Mouse (Mus musculus): ENCODE measurements around the gene Pglyrp1. TPM values are rescaled to one million over a fixed set of nuclear protein-coding genes. Genes with fewer than 3 reads are reported as not detected.

The Pglyrp1 gene
- polyA plus RNA-seq, 1 experiment, result 693 TPM

DNA sequence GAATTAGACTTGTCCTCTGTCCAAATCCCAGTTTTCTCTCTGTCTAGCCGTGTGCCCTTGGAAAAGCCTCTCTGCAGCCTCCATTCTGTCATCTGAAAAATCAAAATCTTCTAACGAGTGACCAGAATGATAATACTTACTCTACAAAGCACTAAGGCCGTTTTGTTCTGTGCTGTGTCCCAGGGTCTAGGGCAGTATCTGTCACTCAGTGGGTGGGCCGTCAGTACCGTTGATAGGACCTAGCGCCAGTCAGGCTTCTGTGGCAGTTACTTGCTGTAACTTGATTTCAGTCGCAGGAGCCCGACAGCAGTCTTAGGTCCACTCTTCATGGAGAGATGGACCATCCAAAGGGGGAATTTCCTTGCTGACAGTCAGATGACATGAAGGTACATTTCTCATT, 53.2 kb downstream of the Pglyrp1 start:
- 15% methylated on average over 8 of the region's 8 CpGs for WGBS
- DNase-seq (ENCODE audit: low read depth, low spot score), result no peak

DNA sequence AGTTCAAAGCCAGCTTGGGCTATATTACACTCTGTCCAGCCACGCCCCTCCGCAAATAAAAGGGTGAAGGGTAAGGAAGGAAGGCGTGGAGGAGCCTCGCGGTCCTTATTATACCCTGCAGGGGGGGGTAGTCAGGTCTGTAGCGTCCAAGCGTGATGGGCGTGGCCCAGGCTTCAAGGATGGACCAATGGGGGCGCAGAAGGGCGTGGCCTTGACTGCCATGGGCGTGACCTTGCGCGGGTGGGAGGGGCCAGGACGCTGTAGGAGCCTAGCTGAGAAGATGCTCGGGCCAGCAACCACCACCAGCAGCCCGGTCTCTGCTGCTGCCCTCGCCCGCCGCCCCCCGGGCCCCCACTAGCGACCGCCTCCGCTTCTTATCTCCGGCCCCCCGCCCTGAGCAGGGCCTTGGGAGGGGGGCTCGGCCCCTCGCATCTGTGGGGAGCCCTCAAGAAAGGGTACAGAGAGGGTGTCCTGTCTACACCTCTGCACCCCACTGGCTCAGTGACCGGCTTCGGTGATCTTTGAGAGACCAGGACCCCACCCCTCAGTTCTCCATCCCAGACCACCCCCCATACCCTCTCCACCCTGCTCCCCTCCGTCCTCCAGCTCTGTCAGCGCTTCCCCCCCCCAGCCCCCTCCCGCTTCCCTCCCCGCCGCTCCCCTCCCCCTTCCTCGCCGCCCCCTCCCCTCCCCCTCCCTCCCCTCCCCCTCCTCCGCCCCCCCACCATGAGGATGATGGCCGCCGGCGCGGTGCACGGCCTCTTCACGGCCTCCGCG, 54.2 kb downstream of the Pglyrp1 start, which contains the start of gene Nova2:
Nova2 (plus strand) TSS at position 727 of the 777 bp plus-strand sequence.
- under 1% methylated on average over 28 of the region's 45 CpGs for WGBS
- DNase-seq (ENCODE audit: low read depth, low spot score), result no peak

DNA sequence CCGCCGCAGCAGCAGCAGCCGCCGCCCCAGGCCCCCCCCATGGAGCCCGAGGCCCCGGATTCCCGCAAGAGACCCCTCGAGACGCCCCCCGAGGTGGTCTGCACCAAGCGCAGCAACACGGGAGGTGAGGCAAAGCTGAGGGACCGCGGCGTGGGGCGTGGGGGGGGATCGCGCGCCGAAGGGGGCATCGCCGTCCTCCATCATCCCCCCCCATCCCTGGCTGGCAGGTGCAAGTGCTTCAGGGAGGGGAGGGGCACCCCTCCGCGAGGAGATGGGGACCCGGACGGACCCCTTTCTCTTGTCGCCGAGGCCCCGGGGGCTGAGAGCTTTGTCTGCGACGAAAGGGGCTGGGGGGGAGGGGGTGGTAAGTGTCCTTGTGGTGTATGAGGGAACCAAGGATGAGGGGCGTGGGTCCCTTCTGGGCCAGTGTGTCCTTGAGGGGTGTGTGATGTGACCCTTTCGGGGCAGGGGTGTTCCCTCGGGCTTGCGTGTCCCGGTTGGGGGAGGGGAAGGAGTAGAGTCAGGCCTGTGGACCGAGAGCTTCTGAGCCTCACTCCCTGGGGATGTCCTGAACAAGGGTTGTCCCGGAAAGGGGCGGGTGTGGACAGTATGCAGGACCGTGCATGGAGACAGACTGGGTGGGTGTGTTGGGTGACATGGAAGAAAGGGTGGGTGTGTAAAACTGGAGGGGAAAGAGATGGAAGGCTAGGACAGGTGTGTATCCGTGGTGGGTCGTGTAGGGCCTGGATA, 55.1 kb downstream of the Pglyrp1 start:
- WGBS, result 3% methylated on average over 37 of the region's 42 CpGs
- no peak for DNase-seq (ENCODE audit: low read depth, low spot score)

DNA sequence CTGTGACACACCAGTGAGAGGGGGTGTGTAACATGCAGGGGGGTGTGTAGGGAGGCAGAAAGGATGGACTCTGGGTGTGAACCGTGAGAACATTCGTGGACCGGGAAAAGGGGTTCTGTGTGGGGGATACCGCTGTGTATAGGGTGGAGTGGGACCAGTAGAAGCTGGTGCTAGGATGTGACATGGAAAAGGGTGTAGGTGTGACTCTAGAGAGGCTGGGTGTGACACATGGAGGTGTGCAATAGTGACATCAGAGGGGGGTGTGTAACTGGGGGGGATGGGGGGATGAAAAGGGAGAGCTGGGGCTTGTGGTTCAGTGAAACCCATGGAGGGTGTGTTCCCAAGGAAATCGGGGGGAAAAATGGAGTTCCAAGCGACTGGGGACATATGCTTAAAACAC, 55.8 kb downstream of the Pglyrp1 start:
- WGBS, result 45% methylated on average over 6 of the region's 6 CpGs
- no peak for DNase-seq (ENCODE audit: low read depth, low spot score)

DNA sequence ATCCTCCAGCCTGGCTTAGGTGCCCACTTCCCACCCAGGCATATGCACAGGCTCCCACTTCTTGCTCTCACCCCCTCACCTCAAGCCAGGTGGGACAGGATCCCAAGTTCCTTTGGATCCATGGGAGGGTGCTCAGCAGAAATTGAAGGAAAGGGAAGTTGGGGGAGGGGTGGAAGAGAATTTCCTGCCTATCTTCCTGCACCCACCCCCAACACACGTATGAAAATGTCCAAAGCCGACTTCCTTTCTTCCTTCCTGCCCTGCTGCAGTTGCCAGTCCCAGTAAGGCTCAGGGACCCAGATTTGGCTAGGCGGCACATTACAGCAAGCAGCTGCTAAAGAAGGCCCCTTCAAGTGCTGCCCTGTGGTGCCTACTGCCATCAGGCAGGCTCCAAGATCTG, 56.6 kb downstream of the Pglyrp1 start:
- WGBS, result 29% methylated on average over 3 of the region's 3 CpGs
- DNase-seq (ENCODE audit: low read depth, low spot score), result no peak

Other genes starting within 250 kb of the Pglyrp1 start
- gene Psg21, start 214.6 kb upstream of the Pglyrp1 start, polyA plus RNA-seq (2012; rRNA removed), result not detected in 2 replicates
- not detected in 2 replicates for gene Psg20, start 185.1 kb upstream of the Pglyrp1 start, polyA plus RNA-seq (2012; rRNA removed)
- not detected in 2 replicates for gene Psg22, start 153.2 kb upstream of the Pglyrp1 start, polyA plus RNA-seq (2012; rRNA removed)
- not detected in 2 replicates for gene Psg19, start 72.8 kb upstream of the Pglyrp1 start, polyA plus RNA-seq (2012; rRNA removed)
- gene Psg17, start 49.7 kb upstream of the Pglyrp1 start, polyA plus RNA-seq (2012; rRNA removed), result 0.04 and 0.05 TPM in 2 replicates
- gene Mill2, start 31.4 kb upstream of the Pglyrp1 start, polyA plus RNA-seq (2012; rRNA removed), result 3.2 and 3.3 TPM in 2 replicates
- gene Ccdc61, start 39.1 kb downstream of the Pglyrp1 start, polyA plus RNA-seq (2012; rRNA removed), result 19.2 and 25.2 TPM in 2 replicates
- 0.17 and 0.21 TPM in 2 replicates for gene Nova2, start 54.6 kb downstream of the Pglyrp1 start, polyA plus RNA-seq (2012; rRNA removed)
- gene Nanos2, start 116.1 kb downstream of the Pglyrp1 start, polyA plus RNA-seq (2012; rRNA removed), result not detected in 2 replicates
- gene Mypop, start 119.9 kb downstream of the Pglyrp1 start, polyA plus RNA-seq (2012; rRNA removed), result 1.9 and 2.0 TPM in 2 replicates
- 18.7 and 19.4 TPM in 2 replicates for gene Irf2bp1, start 132.7 kb downstream of the Pglyrp1 start, polyA plus RNA-seq (2012; rRNA removed)
- 24.9 and 28.3 TPM in 2 replicates for gene Foxa3, start 152.2 kb downstream of the Pglyrp1 start, polyA plus RNA-seq (2012; rRNA removed)
- 54.8 and 68.3 TPM in 2 replicates for gene Sympk, start 153.0 kb downstream of the Pglyrp1 start, polyA plus RNA-seq (2012; rRNA removed)
- 0.11 TPM in 1 of 2 replicates, not detected in the other for gene Rsph6a, start 183.4 kb downstream of the Pglyrp1 start, polyA plus RNA-seq (2012; rRNA removed)
- gene Dmwd, start 204.9 kb downstream of the Pglyrp1 start, polyA plus RNA-seq (2012; rRNA removed), result 15.3 and 15.6 TPM in 2 replicates
- 308 and 400 TPM in 2 replicates for gene Dmpk, start 212.5 kb downstream of the Pglyrp1 start, polyA plus RNA-seq (2012; rRNA removed)
- 14.5 and 17.2 TPM in 2 replicates for gene Six5, start 223.3 kb downstream of the Pglyrp1 start, polyA plus RNA-seq (2012; rRNA removed)
- gene Gm4969, start 247.0 kb downstream of the Pglyrp1 start, polyA plus RNA-seq (2012; rRNA removed), result 0.03 TPM in 1 of 2 replicates, not detected in the other
- 9.8 and 10.1 TPM in 2 replicates for gene Fbxo46, start 248.5 kb downstream of the Pglyrp1 start, polyA plus RNA-seq (2012; rRNA removed)

All from large intestine, adult 2 months (tissue).